Mouse (Mus musculus) T-cell, adult 66 days (primary cell): ENCODE results near the gene Procr. TPM values are rescaled to one million over a fixed set of nuclear protein-coding genes. Genes with fewer than 3 reads are reported as not detected.

ENCODE experiments used
- total RNA-seq, 2 experiments: library from RNA; stranded (reverse); gene quantifications; 3 replicates in 1 of 2; 4 replicates in 1 of 2; pipeline ENCODE4 v1.2.4; 2023

The Procr gene
- under 1 TPM in 1 of 2 experiments, not detected in 1; 0.67 TPM for total RNA-seq

DNA sequence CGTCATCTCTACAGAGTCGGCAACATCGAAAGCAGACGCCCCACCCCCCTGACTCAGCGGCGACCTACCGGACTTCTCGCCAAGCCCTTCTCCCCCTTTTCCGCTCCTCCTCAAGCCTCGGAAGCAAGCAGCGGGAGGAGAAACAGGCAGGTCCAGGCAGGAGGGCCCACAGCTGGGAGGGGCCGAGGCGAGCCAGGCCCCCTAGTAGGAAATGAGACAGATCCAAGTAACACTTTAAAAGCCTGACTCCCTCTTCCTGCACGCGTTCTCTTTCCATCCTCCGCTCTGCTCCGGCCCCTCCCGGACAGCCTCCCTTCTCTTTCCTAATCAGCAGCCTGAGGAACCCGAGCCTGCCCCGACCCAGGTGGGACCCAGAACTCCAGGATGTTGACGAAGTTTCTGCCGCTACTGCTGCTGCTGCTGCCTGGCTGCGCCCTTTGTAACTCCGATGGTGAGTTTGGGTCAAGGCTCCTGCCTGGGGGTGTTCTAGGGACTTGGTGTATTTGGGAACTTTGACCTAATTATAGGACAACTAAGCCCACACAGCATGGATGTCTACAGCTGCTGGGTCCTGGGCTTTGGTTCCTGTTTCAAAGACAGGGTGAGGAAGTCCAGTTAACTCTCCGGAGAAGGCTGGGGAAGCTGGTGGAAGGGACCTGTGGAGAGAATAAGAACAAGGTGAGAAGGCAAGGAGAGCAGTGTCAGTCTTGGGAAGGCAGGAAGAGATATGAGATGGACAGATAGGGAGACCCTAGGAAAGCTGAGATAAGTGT lies at the start of gene Procr:
Gene Procr (plus strand): TSS at position 104 of the 773 bp plus-strand sequence.

DNA sequence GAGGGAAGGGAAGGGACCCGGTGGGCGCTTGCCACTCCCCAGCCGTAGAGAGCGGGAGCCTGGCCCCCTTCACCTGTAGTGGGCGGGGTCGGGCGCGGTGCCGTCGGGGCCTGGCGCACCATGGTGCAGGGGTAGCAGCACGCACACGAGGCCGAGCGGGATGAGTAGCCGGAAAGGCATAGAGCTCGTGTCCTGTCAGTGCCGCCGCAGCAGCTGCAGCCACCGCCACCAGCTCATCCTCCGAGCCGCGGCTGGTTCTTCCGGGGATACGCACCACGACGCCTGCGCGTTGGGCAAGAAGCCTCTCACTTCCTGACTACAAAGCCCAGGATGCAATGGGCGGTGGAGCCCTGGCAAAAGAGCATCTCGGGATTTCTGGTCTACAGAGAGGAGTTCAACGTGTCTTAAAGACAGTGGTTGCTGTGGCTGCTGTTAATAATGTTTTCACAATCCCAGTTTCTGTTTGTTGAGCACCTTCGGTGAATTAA lies 21.7 kb upstream of the Procr start, which contains the start of gene Edem2:
Gene Edem2 (minus strand): TSS at position 318 of the 488 bp plus-strand sequence.

DNA sequence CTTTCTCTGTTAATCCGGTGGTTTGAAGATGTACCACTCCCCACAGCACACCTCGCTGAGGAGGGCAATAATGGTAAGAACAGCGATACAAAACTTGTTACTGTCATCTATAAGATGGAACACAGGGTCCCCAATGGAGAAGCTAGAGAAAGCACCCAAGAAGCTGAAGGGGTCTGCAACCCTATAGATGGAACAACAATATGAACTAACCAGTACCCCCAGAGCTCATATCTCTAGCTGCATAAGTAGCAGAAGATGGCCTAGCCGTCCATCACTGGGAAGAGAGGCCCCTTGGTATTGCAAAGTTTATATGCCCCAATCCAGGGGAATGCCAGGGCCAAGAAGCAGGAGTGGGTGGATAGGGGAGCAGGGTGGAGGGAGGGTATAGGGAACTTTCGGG lies 15.2 kb upstream of the Procr start, which contains the start of gene Gm17581:
Gene Gm17581 (minus strand): TSS at position 101 of the 400 bp plus-strand sequence.

GRCm38 (mm10) chr2:155774927-155775684 lies 24.2 kb downstream of the Procr start, which contains the start of gene Mmp24:
Mmp24 (plus strand) TSS chr2:155775342.

Other genes starting within 250 kb of the Procr start
- gene Acss2, start 233.2 kb upstream of the Procr start, total RNA-seq, result 10 to 100 TPM; 56.8 to 57.8 TPM
- gene Ggt7, start 232.9 kb upstream of the Procr start, total RNA-seq, result 1 to 10 TPM; 2.2 to 3.0 TPM
- 10 to 100 TPM; 10.7 to 12.6 TPM for gene Gss, start 158.3 kb upstream of the Procr start, total RNA-seq
- gene Myh7b, start 139.9 kb upstream of the Procr start, total RNA-seq, result not detected
- 100 to 1,000 TPM; 206 to 223 TPM for gene Trpc4ap, start 58.7 kb upstream of the Procr start, total RNA-seq
- gene Edem2, start 21.6 kb upstream of the Procr start, total RNA-seq, result 10 to 100 TPM; 33.0 to 33.1 TPM
- gene Gm17581, start 15.3 kb upstream of the Procr start, total RNA-seq, result not detected
- gene Mmp24, start 24.2 kb downstream of the Procr start, total RNA-seq, result not detected
- 10 to 100 TPM; 24.3 to 24.6 TPM for gene BC029722, start 68.3 kb downstream of the Procr start, total RNA-seq
- gene Eif6, start 75.8 kb downstream of the Procr start, total RNA-seq, result 100 to 1,000 TPM in 1 of 2 experiments, 10 to 100 TPM in 1; 98.6 to 120 TPM
- gene Fam83c, start 83.7 kb downstream of the Procr start, total RNA-seq, result under 1 TPM; 0.35 to 0.41 TPM
- gene Uqcc1, start 179.2 kb downstream of the Procr start, total RNA-seq, result 10 to 100 TPM; 38.5 to 53.1 TPM
- gene Gm15557, start 189.6 kb downstream of the Procr start, total RNA-seq, result not detected
- not detected for gene Gdf5, start 194.2 kb downstream of the Procr start, total RNA-seq
- gene Cep250, start 205.3 kb downstream of the Procr start, total RNA-seq, result 10 to 100 TPM; 72.5 to 85.7 TPM